Mouse (Mus musculus) E14TG2a.4 (cell line): ENCODE results near the gene Ift27.

ENCODE experiments used
- CTCF ChIP-seq: conservative IDR thresholded peaks from 2 replicates; pipeline ENCODE4 v1.5.1; 2014; ENCODE audit warnings: low read length
- NANOG ChIP-seq: IDR thresholded peaks from 2 replicates; pipeline ENCODE4 v1.6.1; 2014; ENCODE audit warnings: borderline replicate concordance, low read length, mixed read lengths
- POU5F1 ChIP-seq: IDR thresholded peaks from 2 replicates; pipeline ENCODE4 v1.6.1; 2014; ENCODE audit warnings: low read length, borderline replicate concordance

GRCm38 (mm10) chr15:78186906-78187305 lies 13.0 kb upstream of the Ift27 start:
- TF ChIP-seq CTCF = no peak
- no peak for TF ChIP-seq NANOG
- no peak for TF ChIP-seq POU5F1
